Mouse (Mus musculus): ENCODE results near the gene Olfr177. TPM values are rescaled to one million over a fixed set of nuclear protein-coding genes. Genes with fewer than 3 reads are reported as not detected.

Olfr177 gene
- total RNA-seq (2014; rRNA removed) (not detected in 2 replicates), polyA plus RNA-seq (2015; fragmentation: Nextera tagmentation; extraction: Ambion mirVana) (not detected in 2 replicates)

DNA sequence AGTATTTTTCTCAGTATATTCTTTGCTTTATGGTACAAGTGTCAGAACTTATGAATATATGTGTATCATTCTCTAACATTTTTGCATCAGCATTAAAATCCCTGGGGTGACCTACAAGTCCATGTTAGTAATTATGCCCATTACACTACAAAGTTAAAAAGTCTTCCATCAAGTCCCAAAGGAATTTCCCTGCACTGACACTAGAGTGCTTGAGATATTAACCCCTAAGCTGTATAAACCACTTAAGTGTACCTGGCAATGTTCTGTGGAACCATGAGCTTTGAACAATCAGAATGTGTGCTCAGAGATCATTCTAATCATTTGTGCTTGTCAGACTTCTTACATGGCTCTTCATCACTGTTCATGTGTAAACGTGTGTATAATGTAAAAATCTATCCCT lies at the start of gene Olfr177:
Olfr177 (minus strand) TSS at position 101 of the 400 bp plus-strand sequence.
- Histone ChIP-seq H3K36me3 (ENCODE audit: insufficient read depth) (no peaks in the 10 kb centered on the region), H3K27me3 (ENCODE audit: insufficient read depth, low read length) (no peaks in the 10 kb centered on the region), H3K27ac (ENCODE audit: low read depth, low read length) (no peak within 1 kb of the TSS), H3K4me3 (ENCODE audit: low read depth, low read length) (no peak within 1 kb of the TSS), H3K9ac (no peak within 1 kb of the TSS), H3K4me1 (ENCODE audit: insufficient read depth) (no peaks in the 10 kb centered on the region), H3K9me3 (ENCODE audit: low read length) (no peaks in the 10 kb centered on the region), H3K4me2 (ENCODE audit: low read depth) (no peak within 1 kb of the TSS)
- TF ChIP-seq CTCF (IDR thresholded peaks at IDR 0.05; ENCODE audit: low read depth), result no peak
- WGBS, result 63% methylated on average over 1 of the region's 1 CpGs
- ATAC-seq (no peak), DNase-seq (no peak)

GRCm38 (mm10) chr16:58891963-58892362 lies 17.4 kb upstream of the Olfr177 start, which contains the start of gene Olfr178:
Gene Olfr178, minus strand, starts transcription at chr16:58892063.
- no peaks in the 10 kb centered on the region for H3K9me3 ChIP-seq (ENCODE audit: low read length)
- H3K4me2 ChIP-seq (ENCODE audit: low read depth), result no peak within 1 kb of the TSS
- WGBS, result 88% methylated on average over 3 of the region's 3 CpGs
- DNase-seq (no peak), ATAC-seq (no peak)
- no peaks in the 10 kb centered on the region for H3K27me3 ChIP-seq (ENCODE audit: insufficient read depth, low read length)
- no peak for TF ChIP-seq CTCF (IDR thresholded peaks at IDR 0.05; ENCODE audit: low read depth)
- H3K27ac ChIP-seq (ENCODE audit: low read depth, low read length), result no peak within 1 kb of the TSS
- no peaks in the 10 kb centered on the region for H3K4me1 ChIP-seq (ENCODE audit: insufficient read depth)
- no peak within 1 kb of the TSS for H3K4me3 ChIP-seq (ENCODE audit: low read depth, low read length)
- H3K36me3 ChIP-seq (ENCODE audit: insufficient read depth), result no peaks in the 10 kb centered on the region
- H3K9ac ChIP-seq, result no peak within 1 kb of the TSS

DNA sequence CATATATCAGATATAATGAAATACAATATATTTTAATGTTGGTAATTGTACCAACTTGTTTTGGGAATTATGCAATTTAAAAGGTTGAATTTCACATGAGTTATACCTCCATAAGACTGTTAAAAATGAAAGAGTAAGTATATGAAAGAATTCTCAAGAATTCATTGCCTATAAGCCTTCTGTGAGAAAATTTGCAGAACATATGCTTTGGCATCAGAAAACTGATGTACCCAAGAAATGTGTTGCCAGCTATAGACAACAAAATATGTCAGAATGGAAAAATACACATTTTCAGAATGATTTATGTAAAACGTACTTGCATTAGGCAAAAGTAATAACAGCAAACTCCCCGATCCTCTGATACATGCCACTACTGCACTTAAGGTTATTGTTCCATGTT lies 9.8 kb upstream of the Olfr177 start:
- 78% methylated on average over 2 of the region's 2 CpGs for WGBS
- DNase-seq (peak; percentile 20), ATAC-seq (no peak)
- H3K9ac ChIP-seq, result no peak overlapping the region
- H3K27ac ChIP-seq (ENCODE audit: low read depth, low read length), result no peak overlapping the region
- no peaks in the 10 kb centered on the region for H3K4me1 ChIP-seq (ENCODE audit: insufficient read depth)
- no peak overlapping the region for H3K4me2 ChIP-seq (ENCODE audit: low read depth)
- no peaks in the 10 kb centered on the region for H3K27me3 ChIP-seq (ENCODE audit: insufficient read depth, low read length)
- H3K36me3 ChIP-seq (ENCODE audit: insufficient read depth), result no peaks in the 10 kb centered on the region
- TF ChIP-seq CTCF (IDR thresholded peaks at IDR 0.05; ENCODE audit: low read depth), result no peak
- no peak overlapping the region for H3K4me3 ChIP-seq (ENCODE audit: low read depth, low read length)
- no peaks in the 10 kb centered on the region for H3K9me3 ChIP-seq (ENCODE audit: low read length)

DNA sequence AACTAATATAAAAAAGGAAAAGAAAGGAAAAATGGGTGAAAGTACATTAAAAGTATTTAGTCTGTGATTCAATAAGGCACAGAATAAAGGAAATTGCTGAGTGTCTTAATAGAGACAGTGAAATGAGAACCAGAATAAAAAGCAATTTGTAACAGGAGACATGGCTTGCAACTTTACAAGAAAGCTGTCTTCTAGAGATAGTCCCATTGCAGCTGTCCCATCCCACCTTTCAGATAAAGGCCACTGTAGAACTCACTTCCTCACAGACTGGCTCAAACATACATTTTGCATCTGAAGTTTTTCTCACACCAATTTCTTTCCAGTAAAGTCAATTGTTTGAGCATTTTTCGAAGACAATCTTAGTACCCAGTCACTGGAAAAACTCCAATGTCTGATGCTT lies 13.1 kb downstream of the Olfr177 start:
- no peak overlapping the region for H3K9ac ChIP-seq
- no peaks in the 10 kb centered on the region for H3K27me3 ChIP-seq (ENCODE audit: insufficient read depth, low read length)
- H3K27ac ChIP-seq (ENCODE audit: low read depth, low read length), result no peak overlapping the region
- DNase-seq (no peak), ATAC-seq (no peak)
- H3K4me2 ChIP-seq (ENCODE audit: low read depth), result no peak overlapping the region
- no peak overlapping the region for H3K4me3 ChIP-seq (ENCODE audit: low read depth, low read length)
- H3K36me3 ChIP-seq (ENCODE audit: insufficient read depth), result no peaks in the 10 kb centered on the region
- H3K4me1 ChIP-seq (ENCODE audit: insufficient read depth), result no peaks in the 10 kb centered on the region
- no peak for TF ChIP-seq CTCF (IDR thresholded peaks at IDR 0.05; ENCODE audit: low read depth)
- H3K9me3 ChIP-seq (ENCODE audit: low read length), result no peaks in the 10 kb centered on the region
- 66% methylated on average over 1 of the region's 1 CpGs for WGBS

GRCm38 (mm10) chr16:58860032-58860737 lies 14.4 kb downstream of the Olfr177 start:
- H3K27me3 ChIP-seq (ENCODE audit: insufficient read depth, low read length), result no peaks in the 10 kb centered on the region
- no peak overlapping the region for H3K4me3 ChIP-seq (ENCODE audit: low read depth, low read length)
- ATAC-seq, result no peak
- H3K9ac ChIP-seq, result no peak overlapping the region
- no peaks in the 10 kb centered on the region for H3K36me3 ChIP-seq (ENCODE audit: insufficient read depth)
- TF ChIP-seq CTCF (IDR thresholded peaks at IDR 0.05; ENCODE audit: low read depth), result no peak
- DNase-seq, result no peak
- WGBS, result 92% methylated on average over 2 of the region's 2 CpGs
- H3K9me3 ChIP-seq (ENCODE audit: low read length), result no peaks in the 10 kb centered on the region
- no peak overlapping the region for H3K27ac ChIP-seq (ENCODE audit: low read depth, low read length)
- no peak overlapping the region for H3K4me2 ChIP-seq (ENCODE audit: low read depth)
- no peaks in the 10 kb centered on the region for H3K4me1 ChIP-seq (ENCODE audit: insufficient read depth)

DNA sequence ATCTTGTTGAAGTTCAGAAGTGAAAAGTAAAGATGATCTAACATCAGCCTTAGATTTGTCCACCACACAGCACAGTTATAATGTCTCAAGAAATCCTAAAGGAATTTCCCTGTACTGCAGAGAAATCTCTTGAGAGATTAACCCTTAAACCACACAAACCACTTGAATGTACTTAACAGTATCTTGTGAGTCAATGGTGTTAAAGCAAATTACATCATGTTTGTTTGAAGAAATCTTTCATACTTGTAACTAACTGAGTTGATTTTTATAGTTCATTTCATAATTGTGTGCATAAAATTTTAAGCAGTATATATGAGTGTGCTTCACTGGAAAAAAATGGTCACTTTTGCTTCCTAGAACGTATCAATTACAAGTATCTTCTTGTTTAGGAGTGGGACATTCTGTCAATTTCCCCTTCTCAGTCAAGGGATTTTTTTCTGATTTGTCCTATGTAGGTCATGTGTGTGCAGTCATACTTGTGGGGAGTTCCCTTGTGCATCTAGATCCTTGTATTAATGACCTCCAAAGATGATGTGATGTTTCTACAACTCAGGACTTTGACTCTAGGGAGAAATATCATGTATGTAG lies 47.7 kb downstream of the Olfr177 start, which contains the start of gene Olfr175-ps1:
Olfr175-ps1 (minus strand) TSS at position 51 of the 588 bp plus-strand sequence.
- Histone ChIP-seq H3K27me3 (ENCODE audit: insufficient read depth, low read length) (no peaks in the 10 kb centered on the region), H3K4me3 (ENCODE audit: low read depth, low read length) (no peak within 1 kb of the TSS), H3K27ac (ENCODE audit: low read depth, low read length) (no peak within 1 kb of the TSS), H3K36me3 (ENCODE audit: insufficient read depth) (no peaks in the 10 kb centered on the region), H3K9ac (no peak within 1 kb of the TSS), H3K4me2 (ENCODE audit: low read depth) (no peak within 1 kb of the TSS), H3K9me3 (ENCODE audit: low read length) (no peaks in the 10 kb centered on the region), H3K4me1 (ENCODE audit: insufficient read depth) (no peaks in the 10 kb centered on the region)
- ATAC-seq, result no peak
- 92% methylated on average over 1 of the region's 1 CpGs for WGBS
- no peak for TF ChIP-seq CTCF (IDR thresholded peaks at IDR 0.05; ENCODE audit: low read depth)
- no peak for DNase-seq

Other genes with a start within 250 kb of the Olfr177 start
- gene E330017A01Rik, start 236.0 kb downstream of the Olfr177 start, total RNA-seq (2014; rRNA removed), result not detected in 2 replicates
- 0.16 TPM in 1 of 2 replicates, not detected in the other for gene E330017A01Rik, start 236.0 kb downstream of the Olfr177 start, polyA plus RNA-seq (2015; fragmentation: Nextera tagmentation; extraction: Ambion mirVana)
- gene Cpox, start 204.5 kb downstream of the Olfr177 start, total RNA-seq (2014; rRNA removed), result 12.9 and 22.4 TPM in 2 replicates
- gene Cpox, start 204.5 kb downstream of the Olfr177 start, polyA plus RNA-seq (2015; fragmentation: Nextera tagmentation; extraction: Ambion mirVana), result 5.9 and 10.0 TPM in 2 replicates
- 0.14 TPM in 1 of 2 replicates, not detected in the other for gene Gpr15, start 155.7 kb downstream of the Olfr177 start, total RNA-seq (2014; rRNA removed)
- gene Gpr15, start 155.7 kb downstream of the Olfr177 start, polyA plus RNA-seq (2015; fragmentation: Nextera tagmentation; extraction: Ambion mirVana), result not detected in 2 replicates
- gene Cldnd1, start 146.9 kb downstream of the Olfr177 start, total RNA-seq (2014; rRNA removed), result 42.9 and 54.8 TPM in 2 replicates
- 117 and 129 TPM in 2 replicates for gene Cldnd1, start 146.9 kb downstream of the Olfr177 start, polyA plus RNA-seq (2015; fragmentation: Nextera tagmentation; extraction: Ambion mirVana)
- gene Olfr172, start 111.6 kb downstream of the Olfr177 start, total RNA-seq (2014; rRNA removed), result not detected in 2 replicates
- not detected in 2 replicates for gene Olfr172, start 111.6 kb downstream of the Olfr177 start, polyA plus RNA-seq (2015; fragmentation: Nextera tagmentation; extraction: Ambion mirVana)
- gene Olfr173, start 74.5 kb downstream of the Olfr177 start, total RNA-seq (2014; rRNA removed), result not detected in 2 replicates
- gene Olfr173, start 74.5 kb downstream of the Olfr177 start, polyA plus RNA-seq (2015; fragmentation: Nextera tagmentation; extraction: Ambion mirVana), result not detected in 2 replicates
- gene Olfr175-ps1, start 48.0 kb downstream of the Olfr177 start, total RNA-seq (2014; rRNA removed), result not detected in 2 replicates
- gene Olfr175-ps1, start 48.0 kb downstream of the Olfr177 start, polyA plus RNA-seq (2015; fragmentation: Nextera tagmentation; extraction: Ambion mirVana), result not detected in 2 replicates
- gene Olfr178, start 17.3 kb upstream of the Olfr177 start, total RNA-seq (2014; rRNA removed), result not detected in 2 replicates
- gene Olfr178, start 17.3 kb upstream of the Olfr177 start, polyA plus RNA-seq (2015; fragmentation: Nextera tagmentation; extraction: Ambion mirVana), result not detected in 2 replicates
- not detected in 2 replicates for gene Olfr181, start 54.0 kb upstream of the Olfr177 start, total RNA-seq (2014; rRNA removed)
- not detected in 2 replicates for gene Olfr181, start 54.0 kb upstream of the Olfr177 start, polyA plus RNA-seq (2015; fragmentation: Nextera tagmentation; extraction: Ambion mirVana)
- not detected in 2 replicates for gene Olfr180, start 54.6 kb upstream of the Olfr177 start, total RNA-seq (2014; rRNA removed)
- gene Olfr180, start 54.6 kb upstream of the Olfr177 start, polyA plus RNA-seq (2015; fragmentation: Nextera tagmentation; extraction: Ambion mirVana), result not detected in 2 replicates
- not detected in 2 replicates for gene Olfr183, start 120.6 kb upstream of the Olfr177 start, total RNA-seq (2014; rRNA removed)
- gene Olfr183, start 120.6 kb upstream of the Olfr177 start, polyA plus RNA-seq (2015; fragmentation: Nextera tagmentation; extraction: Ambion mirVana), result not detected in 2 replicates
- not detected in 2 replicates for gene Olfr186, start 155.5 kb upstream of the Olfr177 start, total RNA-seq (2014; rRNA removed)
- not detected in 2 replicates for gene Olfr186, start 155.5 kb upstream of the Olfr177 start, polyA plus RNA-seq (2015; fragmentation: Nextera tagmentation; extraction: Ambion mirVana)
- not detected in 2 replicates for gene Olfr187, start 165.0 kb upstream of the Olfr177 start, total RNA-seq (2014; rRNA removed)
- gene Olfr187, start 165.0 kb upstream of the Olfr177 start, polyA plus RNA-seq (2015; fragmentation: Nextera tagmentation; extraction: Ambion mirVana), result not detected in 2 replicates
- not detected in 2 replicates for gene Olfr190, start 203.2 kb upstream of the Olfr177 start, total RNA-seq (2014; rRNA removed)
- gene Olfr190, start 203.2 kb upstream of the Olfr177 start, polyA plus RNA-seq (2015; fragmentation: Nextera tagmentation; extraction: Ambion mirVana), result not detected in 2 replicates
- not detected in 2 replicates for gene Olfr191, start 215.1 kb upstream of the Olfr177 start, total RNA-seq (2014; rRNA removed)
- gene Olfr191, start 215.1 kb upstream of the Olfr177 start, polyA plus RNA-seq (2015; fragmentation: Nextera tagmentation; extraction: Ambion mirVana), result not detected in 2 replicates
- gene Olfr193, start 237.1 kb upstream of the Olfr177 start, total RNA-seq (2014; rRNA removed), result not detected in 2 replicates
- not detected in 2 replicates for gene Olfr193, start 237.1 kb upstream of the Olfr177 start, polyA plus RNA-seq (2015; fragmentation: Nextera tagmentation; extraction: Ambion mirVana)
- gene Olfr194, start 246.3 kb upstream of the Olfr177 start, total RNA-seq (2014; rRNA removed), result not detected in 2 replicates
- not detected in 2 replicates for gene Olfr194, start 246.3 kb upstream of the Olfr177 start, polyA plus RNA-seq (2015; fragmentation: Nextera tagmentation; extraction: Ambion mirVana)

All from forebrain, postnatal 0 days (tissue).